Mouse (Mus musculus) hindbrain, embryonic 16.5 days (tissue): ENCODE data around the gene Dgka. TPM values are rescaled to one million over a fixed set of nuclear protein-coding genes. Genes with fewer than 3 reads are reported as not detected.

Source experiments
- ATAC-seq: fragments of 200-750 bp; cut with Nextera tagmentation; 2 replicates; pipeline ENCODE4 v1.8.0; 2017; ENCODE audit warnings: moderate TSS enrichment, moderate library complexity
- H3K27ac ChIP-seq: fragments of 300-500 bp; sonication (generic); 2 replicates; pipeline ENCODE4 v1.5.1; 2014; ENCODE audit warnings: low read depth, mild to moderate bottlenecking, control low read depth, low read length, moderate library complexity
- H3K27me3 ChIP-seq: fragments of 300-500 bp; sonication (generic); replicated peaks from 2 replicates; pipeline ENCODE4 v1.6.1; 2014; ENCODE audit warnings: low read length; ENCODE audit not compliant: control insufficient read depth, insufficient read depth
- H3K36me3 ChIP-seq: fragments of 300-500 bp; sonication (generic); 2 replicates; pipeline ENCODE4 v1.6.1; 2014; ENCODE audit warnings: mild to moderate bottlenecking, low read length, moderate library complexity, mixed read lengths; ENCODE audit not compliant: control insufficient read depth, insufficient read depth
- H3K4me1 ChIP-seq: fragments of 300-500 bp; sonication (generic); 2 replicates; pipeline ENCODE4 v1.6.1; 2014; ENCODE audit warnings: low read depth, low read length; ENCODE audit not compliant: control insufficient read depth, insufficient read depth
- H3K4me2 ChIP-seq: fragments of 300-500 bp; sonication (generic); 2 replicates; pipeline ENCODE4 v1.6.1; 2014; ENCODE audit warnings: mild to moderate bottlenecking, low read length, control low read depth, moderate library complexity
- H3K4me3 ChIP-seq: fragments of 300-500 bp; sonication (generic); 2 replicates; pipeline ENCODE4 v1.5.1; 2014; ENCODE audit warnings: mild to moderate bottlenecking, low read length, control low read depth, moderate library complexity
- H3K9ac ChIP-seq: fragments of 300-500 bp; sonication (generic); 2 replicates; pipeline ENCODE4 v1.6.1; 2014; ENCODE audit warnings: low read depth, mild to moderate bottlenecking, control low read depth, low read length, moderate library complexity
- H3K9me3 ChIP-seq: fragments of 300-500 bp; sonication (generic); 2 replicates; pipeline ENCODE4 v1.6.1; 2014; ENCODE audit warnings: mild to moderate bottlenecking, low read length, moderate library complexity; ENCODE audit not compliant: control insufficient read depth
- WGBS: fragments of 180-500 bp; shearing (Covaris S2); extraction: QIAGEN DNeasy Blood & Tissue Kit; methylation state at CpG from one replicate; pipeline ENCODE4 v1.1.7; 2014; 5-methylcytosine and 5-hydroxymethylcytosine counted together
- polyA plus RNA-seq: library from polyadenylated mRNA; unstranded; fragments of >200 nt; fragmentation: Nextera tagmentation; extraction: Ambion mirVana; gene quantifications from 2 replicates; pipeline ENCODE4 v1.2.1, GENCODE M21; 2015

The Dgka gene
- polyA plus RNA-seq, 1 experiment from 2014 or later = 7.4 TPM

GRCm38 (mm10) chr10:128773685-128774084 is 29.0 kb upstream of the Dgka start:
- ATAC-seq = no peak
- no peak overlapping the region for H3K9ac ChIP-seq

GRCm38 (mm10) chr10:128772895-128773294 is 28.2 kb upstream of the Dgka start:
- Histone ChIP-seq H3K9me3 (no peaks in the 10 kb centered on the region), H3K4me2 (no peak overlapping the region), H3K9ac (no peak overlapping the region), H3K36me3 (no peaks in the 10 kb centered on the region), H3K4me1 (no peaks in the 10 kb centered on the region), H3K27ac (no peak overlapping the region), H3K4me3 (no peak overlapping the region), H3K27me3 (no peaks in the 10 kb centered on the region)
- ATAC-seq = no peak
- 81% methylated on average over 2 of the region's 2 CpGs for WGBS

More at GRCm38 (mm10) chr10:128773685-128774084, 29.0 kb upstream of the Dgka start:
- Histone ChIP-seq H3K4me2 (no peak overlapping the region), H3K4me3 (no peak overlapping the region), H3K27me3 (no peaks in the 10 kb centered on the region), H3K4me1 (no peaks in the 10 kb centered on the region), H3K9me3 (no peaks in the 10 kb centered on the region), H3K36me3 (no peaks in the 10 kb centered on the region), H3K27ac (no peak overlapping the region)
- 34% methylated on average over 5 of the region's 5 CpGs for WGBS

GRCm38 (mm10) chr10:128748252-128748864 is 3.7 kb upstream of the Dgka start:
- 0 out of 2 replicates have a peak, but pooled peaks cover 2% of the 10 kb centered on the region for H3K36me3 ChIP-seq
- WGBS = under 1% methylated on average over 37 of the region's 37 CpGs

GRCm38 (mm10) chr10:128747646-128748251 is 3.1 kb upstream of the Dgka start, which contains the start of gene Pym1:
Gene Pym1, plus strand, starts transcription at chr10:128747889.
- peaks cover 31% of the 10 kb centered on the region for H3K4me1 ChIP-seq
- H3K9me3 ChIP-seq = no peaks in the 10 kb centered on the region
- H3K27me3 ChIP-seq = peaks cover 2% of the 10 kb centered on the region; the same call in 1 of the 2 replicates
- no peaks in the 10 kb centered on the region for H3K36me3 ChIP-seq
- under 1% methylated on average over 36 of the region's 36 CpGs for WGBS
- peak; percentile 29 for ATAC-seq
- peak within 1 kb of the TSS; percentile 89 for H3K9ac ChIP-seq
- peak within 1 kb of the TSS; percentile 92 for H3K27ac ChIP-seq
- peak within 1 kb of the TSS; percentile 95 for H3K4me2 ChIP-seq
- peak within 1 kb of the TSS; percentile 79 for H3K4me3 ChIP-seq

More at GRCm38 (mm10) chr10:128748252-128748864, 3.7 kb upstream of the Dgka start:
- Histone ChIP-seq H3K27ac (peak overlapping the region; percentile 92), H3K4me2 (peak overlapping the region; percentile 95), H3K4me1 (peaks cover 26% of the 10 kb centered on the region), H3K4me3 (peak overlapping the region; percentile 79), H3K9me3 (no peaks in the 10 kb centered on the region), H3K9ac (peak overlapping the region; percentile 89), H3K27me3 (0 out of 2 replicates have a peak, but pooled peaks cover 2% of the 10 kb centered on the region)
- peak; percentile 94 for ATAC-seq

- peak overlapping the region; percentile 95 for H3K4me2 ChIP-seq
- no peak for ATAC-seq
- H3K27me3 ChIP-seq = peaks cover 5% of the 10 kb centered on the region; the same call in 1 of the 2 replicates
- peak overlapping the region; percentile 92 for H3K27ac ChIP-seq
- peak overlapping the region; percentile 89 for H3K9ac ChIP-seq
- peak overlapping the region; percentile 79 for H3K4me3 ChIP-seq
- WGBS = 45% methylated on average over 9 of the region's 9 CpGs
- no peaks in the 10 kb centered on the region for H3K9me3 ChIP-seq
- no peaks in the 10 kb centered on the region for H3K36me3 ChIP-seq
- H3K4me1 ChIP-seq = peaks cover 32% of the 10 kb centered on the region
Observed at GRCm38 (mm10) chr10:128746972-128747645, 2.5 kb upstream of the Dgka start.

GRCm38 (mm10) chr10:128745946-128746613 is 1.4 kb upstream of the Dgka start:
- ATAC-seq = no peak

GRCm38 (mm10) chr10:128744211-128744610 is 444 bp downstream of the Dgka start:
- no peaks in the 10 kb centered on the region for H3K36me3 ChIP-seq
- H3K27me3 ChIP-seq = peaks cover 5% of the 10 kb centered on the region; the same call in 1 of the 2 replicates
- ATAC-seq = no peak
- H3K4me2 ChIP-seq = peak overlapping the region; percentile 95
- peaks cover 22% of the 10 kb centered on the region for H3K4me1 ChIP-seq
- WGBS = 20% methylated on average over 8 of the region's 8 CpGs
- no peaks in the 10 kb centered on the region for H3K9me3 ChIP-seq
- peak overlapping the region; percentile 83 for H3K9ac ChIP-seq
- no peak overlapping the region for H3K27ac ChIP-seq
- H3K4me3 ChIP-seq = peak overlapping the region; percentile 70

More at GRCm38 (mm10) chr10:128745946-128746613, 1.4 kb upstream of the Dgka start:
- Histone ChIP-seq H3K9ac (no peak overlapping the region), H3K9me3 (no peaks in the 10 kb centered on the region), H3K27ac (no peak overlapping the region), H3K27me3 (peaks cover 5% of the 10 kb centered on the region; the same call in 1 of the 2 replicates), H3K36me3 (no peaks in the 10 kb centered on the region), H3K4me1 (peaks cover 32% of the 10 kb centered on the region), H3K4me3 (no peak overlapping the region), H3K4me2 (no peak overlapping the region)
- 93% methylated on average over 10 of the region's 10 CpGs for WGBS

GRCm38 (mm10) chr10:128743791-128744191 is 864 bp downstream of the Dgka start:
- Histone ChIP-seq H3K36me3 (no peaks in the 10 kb centered on the region), H3K9me3 (no peaks in the 10 kb centered on the region), H3K4me1 (peaks cover 21% of the 10 kb centered on the region), H3K27me3 (peaks cover 5% of the 10 kb centered on the region; the same call in 1 of the 2 replicates), H3K9ac (peak overlapping the region; percentile 83), H3K4me2 (peak overlapping the region; percentile 95), H3K27ac (peak overlapping the region; percentile 66), H3K4me3 (peak overlapping the region; percentile 70)
- WGBS = 0% methylated on average over 30 of the region's 37 CpGs
- ATAC-seq = peak; percentile 21
